Mouse (Mus musculus) testis, adult 2 months (tissue): ENCODE measurements around the gene Adipoq.

Experiments
- CTCF ChIP-seq: fragments of 200-500 bp; IDR thresholded peaks from 2 replicates; pipeline ENCODE4 v1.5.1; 2012; ENCODE audit warnings: low read depth, mild to moderate bottlenecking, inconsistent platforms, low read length, moderate library complexity; ENCODE audit not compliant: control insufficient read depth, insufficient read depth, insufficient replicate concordance
- POLR2A ChIP-seq: fragments of 200-500 bp; IDR thresholded peaks from 2 replicates; pipeline ENCODE4 v1.6.1; 2012; ENCODE audit warnings: low read depth, mild to moderate bottlenecking, inconsistent platforms, low read length, moderate library complexity; ENCODE audit not compliant: control insufficient read depth

- TF ChIP-seq CTCF (no peak), POLR2A (no peak)
Measured at GRCm38 (mm10) chr16:23135421-23136149, 10.8 kb upstream of the Adipoq start.
